Comparison of ENCODE assay signal across 8 mouse cellular contexts in genomic region chr8:3671980-3672491, GRCm38 (mm10). TPM values are rescaled to one million over a fixed set of nuclear protein-coding genes. Genes with fewer than 3 reads are reported as not detected.
DNase-seq lines count a peak whose midpoint lies in the region; ATAC-seq lines count a peak whose summit lies in the region.

TSS of gene Fcor (minus strand) at chr8:3672362.

- ATAC-seq in hindbrain, embryonic 16.5 days = peak; percentile 90

- peak within 1 kb of the TSS; percentile 81 for H3K27ac ChIP-seq in hindbrain, embryonic 16.5 days (ENCODE audit: low read depth, low read length)
- H3K27ac ChIP-seq in macrophage = peak within 1 kb of the TSS; percentile 24; the same call in 1 of the 2 replicates

- no peaks in the 10 kb centered on the region for H3K36me3 ChIP-seq in hindbrain, embryonic 16.5 days (ENCODE audit: control insufficient read depth, insufficient read depth, low read length)
- H3K36me3 ChIP-seq in macrophage (ENCODE audit: inconsistent target) = no peaks in the 10 kb centered on the region

- H3K4me3 ChIP-seq in hindbrain, embryonic 16.5 days (ENCODE audit: low read length) = peak within 1 kb of the TSS; percentile 56
- peak within 1 kb of the TSS; percentile 53 for H3K4me3 ChIP-seq in macrophage (ENCODE audit: inconsistent target)

- H3K4me2 ChIP-seq in hindbrain, embryonic 16.5 days (ENCODE audit: low read length) = peak within 1 kb of the TSS; percentile 69

- 0% methylated on average over 23 of the region's 23 CpGs for WGBS in hindbrain, embryonic 16.5 days
- WGBS in macrophage (ENCODE audit: missing documents) = 1% methylated on average over 23 of the region's 23 CpGs

- H3K9ac ChIP-seq in hindbrain, embryonic 16.5 days (ENCODE audit: low read depth, low read length) = peak within 1 kb of the TSS; percentile 72

- DNase-seq in T-cell, adult 2 months (ENCODE audit: low spot score) = peak; percentile 82
- peak; percentile 92 for DNase-seq in cerebellum, postnatal 36 days
- peak; percentile 80 for DNase-seq in gastrocnemius, adult 18-20 months (ENCODE audit: low spot score)
- DNase-seq in left cerebral cortex, adult 18-20 months (ENCODE audit: low spot score in 2 of 2) = peak; percentile 88 to 94
- peak; percentile 92 to 93 for DNase-seq in right cerebral cortex, adult 2 months (ENCODE audit: low spot score in 2 of 2)
- DNase-seq in urinary bladder, postnatal 14 days (ENCODE audit: low spot score) = peak; percentile 88

- no peaks in the 10 kb centered on the region for H3K9me3 ChIP-seq in hindbrain, embryonic 16.5 days (ENCODE audit: control insufficient read depth, low read length)

- peaks cover 11% of the 10 kb centered on the region for H3K79me2 ChIP-seq in macrophage (ENCODE audit: inconsistent target)

- H3K27me3 ChIP-seq in hindbrain, embryonic 16.5 days (replicated peaks; ENCODE audit: control insufficient read depth, insufficient read depth, low read length) = no peaks in the 10 kb centered on the region

- H3K4me1 ChIP-seq in hindbrain, embryonic 16.5 days (ENCODE audit: control insufficient read depth, insufficient read depth, low read depth, low read length) = peaks cover 3% of the 10 kb centered on the region

RNA-seq across cellular contexts. Expression of gene Fcor, which starts in this region (rescaled TPM):
- 1 to 10 TPM in 1 of 2 experiments, under 1 TPM in 1; 0.96 to 1.4 TPM for total RNA-seq in gastrocnemius, adult 18-20 months (2021)
- 20.9 and 21.7 TPM in 2 replicates for polyA plus RNA-seq in hindbrain, embryonic 16.5 days (2015; fragmentation: Nextera tagmentation; extraction: Ambion mirVana)
- 10 to 100 TPM in 1 of 2 experiments, 1 to 10 TPM in 1; 9.2 to 14.6 TPM for total RNA-seq in left cerebral cortex, adult 18-20 months (2021)
- total RNA-seq in macrophage (2018; cell fraction: chromatin; rRNA removed) = not detected
- 1 to 10 TPM in 7 of 26 experiments, under 1 TPM in 9, not detected in 10; 0.51 to 1.9 (median 0.83) TPM for total RNA-seq in macrophage (2018; cell fraction: cytosol; rRNA removed)
- not detected for total RNA-seq in macrophage (2018; cell fraction: nucleus; rRNA removed)
- 1.5 to 1.9 TPM in 2 of 3 replicates, not detected in the other for polyA plus RNA-seq in macrophage (2018)

Comparison
In these comparisons a context has a peak if more than half of its experiments do, and no peak if none do; other contexts are left out.
1. Peak in every context shown above with its lines: DNase-seq, ATAC-seq, H3K4me3 ChIP-seq and H3K27ac ChIP-seq.
2. RNA of gene Fcor (total RNA-seq): 9.2 to 14.6 TPM in left cerebral cortex, adult 18-20 months; 0.96 to 1.4 TPM in gastrocnemius, adult 18-20 months; every median in the first group is over 4 times any median in the second.